ENCODE assay signal across 7 mouse cellular contexts in the genomic region with DNA sequence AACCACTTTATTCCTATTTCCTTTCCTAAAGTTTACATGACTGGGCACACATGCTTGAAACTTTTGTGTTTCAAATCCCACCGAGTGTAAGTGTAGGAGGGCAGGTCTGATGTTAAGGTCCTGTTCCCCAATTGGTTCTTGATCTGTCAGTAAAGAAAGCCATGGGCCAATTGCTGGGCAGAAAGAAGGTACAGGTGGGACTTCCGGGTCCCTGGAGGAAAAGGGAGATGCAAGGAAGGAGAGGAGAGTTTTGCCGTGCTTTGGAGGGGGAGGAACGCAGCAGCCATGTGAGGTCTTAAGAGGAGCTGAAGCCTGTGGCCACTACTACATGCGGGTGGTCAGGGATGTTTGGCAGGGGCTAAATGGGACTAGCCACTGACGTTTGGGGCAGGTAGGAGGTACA. TPM values are rescaled to one million over a fixed set of nuclear protein-coding genes. Genes with fewer than 3 reads are reported as not detected.
A peak's percentile ranks its signal among the peaks of the same experiment; 100 is the strongest.
DNase-seq lines count a peak whose midpoint lies in the region; ATAC-seq and TF ChIP-seq lines count a peak whose summit lies in the region.

No protein-coding gene starts in this region.

- no peak for TF ChIP-seq POLR2A in cortical plate, adult 2 months (IDR thresholded peaks at IDR 0.05; ENCODE audit: extremely low read depth, insufficient read depth, low read length)

- ATAC-seq in intestine, postnatal 0 days: peak; percentile 54; the same call in 1 of the 2 replicates
- no peak; the same call in 1 of the 2 replicates for ATAC-seq in stomach, embryonic 16.5 days (ENCODE audit: insufficient read depth, low FRiP score)

- H3K9me3 ChIP-seq in intestine, postnatal 0 days (ENCODE audit: control insufficient read depth): no peaks in the 10 kb centered on the region
- no peaks in the 10 kb centered on the region for H3K9me3 ChIP-seq in stomach, embryonic 16.5 days (replicated peaks; ENCODE audit: control insufficient read depth, low read length)

- no peak for TF ChIP-seq CTCF in cortical plate, adult 2 months (IDR thresholded peaks at IDR 0.05; ENCODE audit: extremely low read depth, insufficient read depth, low read length)
- no peak for TF ChIP-seq CTCF in intestine, postnatal 0 days (IDR thresholded peaks at IDR 0.05; ENCODE audit: low read depth)

- DNase-seq in spleen, adult 18-20 months: peak; percentile 8 to 25
- no peak for DNase-seq in spleen, adult 12 weeks (ENCODE audit: low spot score)
- no peak for DNase-seq in gastrocnemius, postnatal 25 days
- no peak for DNase-seq in cerebellum, adult 9-10 months

- H3K4me1 ChIP-seq in cortical plate, adult 2 months (ENCODE audit: control insufficient read depth, insufficient read depth, low read length): no peaks in the 10 kb centered on the region
- 0 out of 2 replicates have a peak, but pooled peaks cover 2% of the 10 kb centered on the region for H3K4me1 ChIP-seq in intestine, postnatal 0 days (replicated peaks; ENCODE audit: control insufficient read depth, insufficient read depth, low read length)
- H3K4me1 ChIP-seq in stomach, embryonic 16.5 days (ENCODE audit: control insufficient read depth, insufficient read depth, low read length): peaks cover 4% of the 10 kb centered on the region; the same call in 1 of the 2 replicates

- H3K27ac ChIP-seq in cortical plate, adult 2 months (ENCODE audit: insufficient read depth, low read length): no peak overlapping the region
- H3K27ac ChIP-seq in intestine, postnatal 0 days (ENCODE audit: low read depth, low read length): no peak overlapping the region; the same call in 1 of the 2 replicates
- H3K27ac ChIP-seq in stomach, embryonic 16.5 days (ENCODE audit: low read length): no peak overlapping the region

- H3K4me3 ChIP-seq in cortical plate, adult 2 months (ENCODE audit: insufficient read depth, low read length): peak overlapping the region; percentile 17; the same call in 1 of the 2 replicates
- H3K4me3 ChIP-seq in intestine, postnatal 0 days (ENCODE audit: low read depth, low read length): 0 out of 2 replicates have a peak overlapping the region, but pooled peaks have one; percentile 20
- peak overlapping the region; percentile 15; the same call in 1 of the 2 replicates for H3K4me3 ChIP-seq in stomach, embryonic 16.5 days (replicated peaks; ENCODE audit: low read length)

- H3K27me3 ChIP-seq in intestine, postnatal 0 days (replicated peaks; ENCODE audit: control insufficient read depth, insufficient read depth, low read length): no peaks in the 10 kb centered on the region
- H3K27me3 ChIP-seq in stomach, embryonic 16.5 days (ENCODE audit: control insufficient read depth, insufficient read depth, low read length): no peaks in the 10 kb centered on the region

- H3K9ac ChIP-seq in intestine, postnatal 0 days (ENCODE audit: low read depth, low read length): no peak overlapping the region
- no peak overlapping the region for H3K9ac ChIP-seq in stomach, embryonic 16.5 days (ENCODE audit: low read length)

- H3K4me2 ChIP-seq in intestine, postnatal 0 days (replicated peaks; ENCODE audit: low read depth): peak overlapping the region; percentile 45
- no peak overlapping the region for H3K4me2 ChIP-seq in stomach, embryonic 16.5 days (ENCODE audit: low read depth, low read length)

- 50% methylated on average over 6 of the region's 6 CpGs for WGBS in intestine, postnatal 0 days
- WGBS in stomach, embryonic 16.5 days: 43% methylated on average over 6 of the region's 6 CpGs

- H3K36me3 ChIP-seq in intestine, postnatal 0 days (ENCODE audit: control insufficient read depth, insufficient read depth): no peaks in the 10 kb centered on the region
- no peaks in the 10 kb centered on the region for H3K36me3 ChIP-seq in stomach, embryonic 16.5 days (ENCODE audit: control insufficient read depth, insufficient read depth, low read length)

RNA-seq across cellular contexts. Expression of gene Upb1, which starts 35.7 kb away (rescaled TPM):
- polyA plus RNA-seq in cortical plate, adult 2 months (2012; rRNA removed): 0.31 TPM in 1 of 2 replicates, not detected in the other
- polyA plus RNA-seq in intestine, postnatal 0 days (2015; fragmentation: Nextera tagmentation; extraction: Ambion mirVana): 0.14 and 0.52 TPM in 2 replicates
- polyA plus RNA-seq in stomach, embryonic 16.5 days (2015; fragmentation: Nextera tagmentation; extraction: Ambion mirVana): 4.3 and 5.8 TPM in 2 replicates
- not detected for total RNA-seq in gastrocnemius, postnatal 25 days (2021)

RNA-seq across cellular contexts. Expression of gene Adora2a, which starts 48.6 kb away (rescaled TPM):
- polyA plus RNA-seq in cortical plate, adult 2 months (2012; rRNA removed): 2.8 and 37.2 TPM in 2 replicates
- 1.2 and 1.4 TPM in 2 replicates for polyA plus RNA-seq in intestine, postnatal 0 days (2015; fragmentation: Nextera tagmentation; extraction: Ambion mirVana)
- 3.0 and 3.5 TPM in 2 replicates for polyA plus RNA-seq in stomach, embryonic 16.5 days (2015; fragmentation: Nextera tagmentation; extraction: Ambion mirVana)
- total RNA-seq in gastrocnemius, postnatal 25 days (2021): 1 to 10 TPM; 1.0 to 1.4 TPM

Comparison
In these comparisons a context has a peak if more than half of its experiments do, and no peak if none do; other contexts are left out.
1. DNase-seq: peak in spleen, adult 18-20 months (2 of 2); none in spleen, adult 12 weeks (single experiment), gastrocnemius, postnatal 25 days (single experiment) and cerebellum, adult 9-10 months (single experiment).
2. Peak in every context shown above with its lines, with median percentiles within 50 percentile points of each other: H3K4me3 ChIP-seq.